Mouse (Mus musculus) heart, adult 18-20 months (tissue): ENCODE data around the gene Mon2. TPM values are rescaled to one million over a fixed set of nuclear protein-coding genes. Genes with fewer than 3 reads are reported as not detected.

Experiments
- DNase-seq, 2 experiments: peaks; one replicate each; pipeline ENCODE4 v3.0.0; 2021 to 2022; ENCODE audit warnings: mixed read lengths in 1 of 2
- long read RNA-seq, 2 experiments: library from polyadenylated mRNA; stranded (forward); transcript quantifications; one replicate each; pipeline ENCODE4 v2.0.0; 2021
- total RNA-seq, 2 experiments: library from RNA; stranded (reverse); gene quantifications; 2 replicates each; pipeline ENCODE4 v1.2.3; 2021

Gene Mon2
- 10 to 100 TPM; 36.4 to 41.7 TPM for total RNA-seq
- long read RNA-seq, experiment 1, full-length matches to known transcripts = 6 of 8 reads
- long read RNA-seq, experiment 1, partial matches to known transcripts = 1 of 8 reads
- long read RNA-seq, experiment 1, other reads (novel, unspliced or antisense) = 1 of 8 reads
- long read RNA-seq, experiment 2, full-length matches to known transcripts = 1 of 6 reads
- long read RNA-seq, experiment 2, partial matches to known transcripts = 3 of 6 reads
- long read RNA-seq, experiment 2, other reads (novel, unspliced or antisense) = 2 of 6 reads

DNA sequence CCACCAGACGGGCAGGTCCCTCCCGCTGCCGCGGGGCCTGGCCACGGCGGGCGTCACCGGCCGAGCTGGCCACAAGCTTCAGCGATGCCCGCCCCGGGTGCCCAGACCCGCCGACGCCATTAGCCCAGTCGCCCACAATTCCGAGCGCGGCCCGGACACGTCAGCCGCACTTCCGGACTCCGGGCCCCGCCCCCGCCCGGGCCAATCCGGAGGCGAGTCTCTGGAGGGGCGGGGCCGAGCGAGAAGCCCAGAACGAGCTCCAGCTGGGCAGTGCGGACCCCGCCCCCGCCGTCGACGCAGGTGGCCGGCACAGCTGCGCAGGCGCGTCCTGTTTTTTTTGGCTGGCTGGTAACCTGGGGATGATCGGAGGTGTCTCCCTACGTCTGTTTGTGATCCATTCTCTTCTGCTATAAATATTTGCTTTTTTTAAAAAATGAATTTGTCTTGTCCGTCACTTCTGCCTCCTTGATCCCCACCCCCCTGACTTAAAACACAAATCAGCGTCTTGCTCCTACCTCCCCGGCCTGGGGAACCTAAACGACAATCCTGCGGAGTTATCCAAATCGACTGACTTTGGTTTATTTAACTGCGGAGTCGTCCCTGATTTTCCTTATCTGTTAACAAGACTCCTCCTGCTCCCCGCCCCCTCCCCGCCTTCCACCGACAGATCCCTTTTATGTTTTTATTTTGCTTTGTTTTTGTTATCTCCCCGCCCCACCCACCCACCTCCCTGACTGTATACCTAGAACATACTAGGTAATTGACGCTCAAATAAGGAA, at the start of gene Mon2:
Gene Mon2, minus strand, starts transcription at position 261 of the 779 bp plus-strand sequence.
- peak; percentile 96 to 98 for DNase-seq

DNA sequence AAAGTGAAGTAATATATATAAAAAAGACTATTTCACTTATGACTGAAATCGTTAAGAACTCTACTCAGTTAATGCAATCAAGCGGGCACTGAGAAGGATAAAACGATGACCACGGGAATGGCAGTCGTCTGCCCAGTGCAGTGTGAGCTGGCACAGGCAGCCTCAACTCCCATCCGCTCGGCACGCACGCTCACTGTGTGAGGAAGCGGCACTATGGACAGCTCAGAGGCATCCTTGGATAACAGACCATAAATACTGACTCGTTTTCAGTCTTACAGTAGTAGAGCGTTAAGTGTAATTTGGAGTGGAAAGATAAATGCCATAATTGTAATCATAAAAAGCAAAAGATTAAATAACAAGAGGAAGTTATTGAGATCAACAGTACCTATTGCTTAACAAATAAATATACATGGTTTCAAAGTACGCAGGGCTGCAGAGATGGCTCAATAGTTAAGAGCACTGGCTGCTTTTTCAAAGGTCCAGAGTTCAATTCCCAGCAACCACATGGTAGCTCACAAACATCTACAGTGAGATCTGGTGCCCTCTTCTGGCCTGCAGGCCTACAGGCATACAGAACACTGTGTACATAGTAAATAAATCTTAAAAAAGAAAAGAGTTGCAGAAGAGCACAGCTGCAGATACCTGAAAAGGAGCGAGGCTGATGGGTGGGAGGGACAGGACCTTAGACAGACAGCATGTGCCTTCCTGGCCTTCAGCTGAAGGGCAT, 44.5 kb upstream of the Mon2 start:
- DNase-seq = no peak

DNA sequence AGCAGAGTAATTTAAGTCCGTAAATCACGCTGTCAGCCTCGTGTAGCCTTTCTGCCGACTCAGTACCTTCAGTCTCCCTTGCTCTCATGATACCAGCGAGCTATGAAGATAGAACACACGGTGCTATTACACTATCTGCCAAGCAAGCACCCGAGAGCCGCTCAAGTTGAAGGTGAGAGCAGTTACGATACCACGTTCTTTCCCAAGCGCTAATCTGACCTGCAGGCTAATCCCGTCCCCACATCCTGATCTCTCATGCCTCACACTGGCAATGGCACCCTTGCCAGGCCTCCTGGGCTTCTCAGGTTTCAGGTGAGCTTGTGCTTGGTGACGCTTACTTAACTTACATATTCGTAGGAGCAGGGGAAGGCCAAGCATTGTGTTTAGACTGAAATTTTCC, 40.6 kb upstream of the Mon2 start:
- DNase-seq = peak in 1 of 2 experiments; percentile 27

DNA sequence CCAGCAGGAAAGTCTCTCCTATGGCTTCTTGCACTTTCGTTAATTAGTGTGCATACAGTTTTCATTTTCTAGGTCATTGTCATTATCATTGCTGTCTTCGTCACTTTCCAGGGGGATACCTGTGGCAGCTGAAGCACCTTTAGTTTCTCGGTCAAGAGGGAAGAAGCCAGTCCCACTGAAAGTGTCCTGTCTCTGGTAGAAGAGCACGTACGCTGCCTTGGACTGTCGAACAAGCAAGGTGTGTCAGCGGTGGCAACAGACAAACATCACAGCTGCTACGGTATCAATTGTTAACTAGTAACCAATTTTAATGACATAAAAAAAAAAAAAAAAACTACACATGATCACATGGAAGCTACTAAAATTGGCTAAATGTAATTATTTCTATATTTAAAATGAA, 37.2 kb upstream of the Mon2 start:
- DNase-seq = no peak

DNA sequence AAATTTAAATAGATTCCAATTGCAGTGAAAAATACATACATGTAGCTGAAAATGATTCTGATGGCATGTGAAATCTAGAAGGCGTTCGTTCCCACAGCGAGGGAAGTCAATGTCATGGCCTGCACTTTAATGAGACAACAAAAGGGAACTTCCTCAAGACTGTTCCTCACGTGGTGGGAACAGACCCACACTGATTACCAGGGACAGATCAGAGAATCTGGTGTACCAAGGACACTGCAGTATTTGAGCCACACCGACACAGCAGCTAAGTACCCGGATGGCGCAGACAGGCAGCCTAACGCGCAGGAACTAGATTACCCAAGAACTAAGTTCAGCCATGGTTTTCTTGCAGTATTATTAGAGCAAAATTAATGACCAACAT, 36.5 kb upstream of the Mon2 start:
- DNase-seq = no peak

DNA sequence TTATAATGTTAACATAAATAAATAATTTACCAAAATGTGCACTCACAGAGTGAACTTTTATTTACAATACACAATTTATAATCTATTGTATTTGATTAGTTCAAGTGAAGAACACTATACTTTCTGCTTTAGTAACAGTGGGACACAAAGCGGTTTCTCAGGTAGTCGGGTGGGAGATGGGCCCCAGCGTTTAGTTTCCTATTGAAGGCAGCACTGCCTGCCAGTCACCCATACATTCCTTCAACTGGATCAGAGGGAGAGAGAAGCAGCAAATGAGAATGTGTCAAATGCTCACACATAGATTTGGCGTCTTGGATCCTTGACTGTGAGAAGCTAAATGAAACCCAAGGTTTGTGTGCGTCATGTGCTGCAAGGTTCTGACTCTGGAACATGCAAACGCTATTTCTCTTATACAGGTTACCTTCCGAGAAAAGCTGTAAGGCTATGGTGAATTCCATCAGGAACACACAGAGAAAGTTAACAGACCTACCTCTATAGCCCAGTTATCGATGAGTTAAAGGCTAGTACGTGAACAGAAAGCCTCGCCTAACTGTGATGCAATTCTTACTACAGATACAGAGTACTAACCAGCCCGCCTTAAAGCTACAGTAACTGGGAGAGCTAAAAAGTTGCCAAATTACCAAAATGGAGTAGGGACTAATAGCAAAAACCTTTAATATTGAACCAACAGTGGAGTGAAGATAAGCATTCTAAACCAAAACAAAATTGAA, 35.9 kb upstream of the Mon2 start:
- no peak for DNase-seq

DNA sequence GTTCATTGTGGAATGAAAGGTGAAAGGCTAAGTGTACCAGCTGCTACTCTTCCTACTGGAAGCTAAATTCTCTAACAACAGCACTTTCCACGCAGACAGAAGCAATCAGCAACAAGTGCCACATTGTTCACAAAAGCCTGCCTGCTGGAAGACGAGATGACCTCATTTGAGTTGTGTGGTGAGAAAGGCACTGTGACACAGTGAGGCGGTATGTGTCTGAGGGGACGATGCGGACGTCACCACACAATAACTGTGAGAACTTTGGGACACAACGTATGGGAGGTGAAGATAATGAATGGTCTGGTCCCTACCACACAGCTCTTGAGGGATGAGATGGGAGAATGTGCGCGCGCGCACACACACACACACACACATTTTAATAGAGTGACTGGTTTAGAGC, 34.2 kb upstream of the Mon2 start:
- DNase-seq = no peak

DNA sequence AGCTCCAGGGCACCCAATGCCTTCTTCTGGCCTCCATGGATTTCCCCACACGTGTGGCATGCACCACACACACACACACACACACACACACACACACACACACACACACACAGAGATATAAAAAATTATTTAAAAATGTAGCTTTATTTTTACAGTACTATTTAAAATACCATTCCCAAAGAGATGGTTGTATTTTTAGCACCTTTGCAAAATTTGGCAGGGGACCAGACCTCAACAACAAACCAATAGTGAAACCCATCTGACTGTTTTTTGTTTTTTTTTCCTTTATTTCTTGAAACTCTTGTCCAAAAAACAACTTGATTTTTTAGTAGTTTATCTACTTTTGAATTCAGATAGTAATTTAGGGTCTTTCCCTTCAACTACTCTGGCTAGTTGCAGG, 32.2 kb upstream of the Mon2 start:
- DNase-seq = no peak

DNA sequence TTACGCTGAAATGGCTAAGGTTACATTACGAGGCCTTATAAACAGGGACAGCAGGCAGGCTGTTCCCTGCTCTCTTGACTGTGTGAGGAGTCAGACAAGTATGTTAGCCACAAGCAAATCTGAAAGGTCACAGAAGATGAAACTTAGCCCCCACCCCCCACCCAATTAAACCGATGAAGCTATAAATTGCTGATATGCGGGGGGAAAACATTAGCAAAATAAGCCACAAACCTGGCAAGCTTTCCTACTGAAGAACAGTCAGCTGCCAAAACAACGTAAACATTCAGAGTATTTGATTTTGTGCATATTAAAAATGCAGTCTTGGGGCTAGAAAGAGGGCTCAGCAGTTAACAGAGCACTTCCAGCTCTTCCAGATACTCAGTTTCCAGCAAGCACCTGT, 31.8 kb upstream of the Mon2 start:
- no peak for DNase-seq

DNA sequence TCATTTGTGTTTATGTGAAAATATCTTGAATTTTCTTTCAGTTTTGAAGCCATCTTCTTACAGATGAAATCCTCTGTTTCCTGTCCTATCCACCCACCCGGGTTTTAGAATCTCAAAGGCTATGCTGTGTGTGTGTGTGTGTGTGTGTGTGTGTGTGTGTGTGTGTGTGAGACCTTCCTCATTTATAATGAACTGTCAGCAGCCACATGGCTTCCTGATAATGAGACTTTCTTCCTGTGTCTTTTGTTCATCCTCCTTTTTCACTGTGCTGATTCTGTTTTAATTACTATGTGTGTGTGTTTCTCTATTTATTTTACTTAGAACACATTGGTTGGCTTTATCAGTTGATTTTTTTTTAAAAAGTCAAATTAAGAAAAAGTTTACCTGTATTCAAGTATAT, 25.0 kb upstream of the Mon2 start:
- no peak for DNase-seq

DNA sequence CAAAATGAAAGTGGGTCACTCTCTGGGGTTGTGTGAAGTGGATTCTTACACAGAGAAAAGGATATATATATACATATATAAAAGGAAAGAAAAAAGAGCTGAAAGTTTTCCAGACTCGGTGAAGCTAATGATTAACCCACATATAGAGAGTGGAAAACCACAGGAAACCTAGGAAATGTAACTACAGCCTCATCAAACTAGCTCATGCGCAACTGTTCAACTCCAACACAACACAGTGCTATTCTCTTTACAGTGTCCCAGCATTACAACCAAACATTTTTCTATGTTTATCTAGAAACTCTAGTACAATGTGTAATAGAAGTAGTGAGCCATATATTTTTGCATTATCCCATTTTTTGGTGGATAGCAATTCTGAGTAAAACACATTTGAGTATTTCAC, 24.3 kb upstream of the Mon2 start:
- DNase-seq = no peak

DNA sequence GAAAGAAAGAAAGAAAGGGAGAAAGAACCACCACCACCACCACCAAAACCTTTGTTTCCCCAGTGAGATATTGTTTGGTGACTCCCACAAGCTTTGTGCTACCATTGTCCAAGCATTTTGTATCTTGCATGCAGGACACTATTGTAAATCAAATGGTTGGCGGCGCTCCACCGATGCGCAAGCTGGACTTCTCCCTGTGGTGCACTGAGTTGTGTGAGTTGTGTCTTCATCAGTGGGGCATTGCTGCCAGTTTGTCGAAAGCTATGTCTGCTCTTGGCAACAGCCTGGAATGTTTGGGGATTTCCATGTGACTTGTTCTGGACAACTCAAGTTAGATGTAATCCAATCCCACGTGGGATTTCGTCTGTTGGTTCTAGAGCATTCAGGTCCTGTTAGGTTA, 18.2 kb upstream of the Mon2 start:
- no peak for DNase-seq

DNA sequence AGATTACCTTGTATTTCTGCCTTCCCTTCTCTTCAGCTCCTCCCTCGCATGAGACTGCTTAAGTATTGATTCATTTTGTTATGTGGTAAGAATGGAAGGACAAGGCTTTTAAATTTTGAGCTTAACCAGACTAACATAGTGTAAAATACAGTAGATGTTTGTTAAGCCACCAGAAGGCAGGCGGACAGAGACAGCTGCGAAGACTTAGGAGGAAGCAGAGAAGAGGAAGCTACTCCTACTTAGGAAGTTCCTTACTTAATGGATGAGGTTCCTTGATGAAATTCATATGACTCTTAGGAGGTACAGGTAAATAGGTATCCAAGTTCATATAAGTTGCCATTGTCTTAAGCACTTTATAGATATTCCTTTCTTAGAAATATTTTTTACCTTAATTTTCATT, 16.3 kb upstream of the Mon2 start:
- DNase-seq = no peak

DNA sequence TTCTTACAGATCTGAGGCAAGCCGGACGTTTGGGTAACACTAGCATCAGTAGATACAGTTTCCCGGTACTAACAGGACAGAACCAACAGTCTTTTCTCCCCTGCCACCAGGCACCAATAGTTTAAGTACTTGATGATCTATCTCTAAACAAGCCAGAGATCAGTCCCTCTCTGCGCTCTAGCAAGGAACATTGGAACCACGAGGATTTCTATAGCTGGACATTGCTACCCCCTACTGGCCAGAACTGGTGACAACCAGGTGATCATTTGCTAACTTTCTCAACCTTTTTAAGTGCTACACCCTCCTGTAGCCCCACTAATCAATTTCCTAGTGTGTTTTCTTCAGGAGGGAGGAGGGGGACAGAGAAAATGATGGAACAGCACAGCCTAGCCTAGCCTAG, 15.4 kb upstream of the Mon2 start:
- DNase-seq = peak; percentile 28 to 70

DNA sequence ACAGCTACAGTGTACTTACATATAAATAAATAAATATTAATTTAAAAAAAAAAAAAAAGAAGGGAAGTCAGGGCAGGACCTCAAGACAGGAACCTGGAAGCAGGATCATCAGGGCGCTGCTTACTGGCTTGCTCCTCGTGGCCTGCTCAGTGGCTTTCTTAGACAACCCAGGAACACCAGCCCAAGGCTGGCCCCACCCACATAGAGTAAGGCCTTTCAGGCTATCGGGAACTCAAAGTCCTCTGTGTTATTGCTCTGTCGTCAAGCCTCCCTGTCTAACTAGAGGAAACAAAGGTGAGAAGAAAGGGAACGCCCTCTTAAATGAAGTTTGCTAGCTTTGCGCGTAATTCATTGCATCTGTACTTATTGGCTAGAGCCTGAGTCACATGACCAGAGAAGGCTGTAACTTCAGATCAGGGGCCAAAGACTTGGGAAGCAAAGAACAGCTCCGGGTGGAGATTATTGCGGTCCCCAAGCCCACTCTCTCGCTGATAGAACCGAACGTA, 13.2 kb upstream of the Mon2 start:
- no peak for DNase-seq

DNA sequence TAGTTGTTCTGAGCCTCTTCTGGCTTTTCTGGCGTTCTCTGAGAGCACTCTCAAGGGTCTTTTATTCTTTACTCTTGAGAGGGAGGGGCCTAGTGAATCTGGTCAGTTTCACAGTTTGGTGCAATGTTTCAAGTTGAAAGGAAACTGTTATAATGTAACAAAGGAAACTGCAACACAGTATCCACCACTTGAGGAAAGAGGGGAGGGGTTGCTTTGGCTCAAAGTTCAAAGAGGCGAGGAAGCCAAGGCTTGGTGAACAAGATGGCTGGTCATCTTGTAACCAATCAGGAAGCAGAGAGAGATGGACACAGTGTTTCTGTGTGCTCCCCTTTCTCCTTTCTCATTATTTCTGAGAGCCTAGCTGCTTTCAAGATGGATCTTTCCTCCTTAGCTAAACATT, 10.5 kb upstream of the Mon2 start:
- no peak for DNase-seq

DNA sequence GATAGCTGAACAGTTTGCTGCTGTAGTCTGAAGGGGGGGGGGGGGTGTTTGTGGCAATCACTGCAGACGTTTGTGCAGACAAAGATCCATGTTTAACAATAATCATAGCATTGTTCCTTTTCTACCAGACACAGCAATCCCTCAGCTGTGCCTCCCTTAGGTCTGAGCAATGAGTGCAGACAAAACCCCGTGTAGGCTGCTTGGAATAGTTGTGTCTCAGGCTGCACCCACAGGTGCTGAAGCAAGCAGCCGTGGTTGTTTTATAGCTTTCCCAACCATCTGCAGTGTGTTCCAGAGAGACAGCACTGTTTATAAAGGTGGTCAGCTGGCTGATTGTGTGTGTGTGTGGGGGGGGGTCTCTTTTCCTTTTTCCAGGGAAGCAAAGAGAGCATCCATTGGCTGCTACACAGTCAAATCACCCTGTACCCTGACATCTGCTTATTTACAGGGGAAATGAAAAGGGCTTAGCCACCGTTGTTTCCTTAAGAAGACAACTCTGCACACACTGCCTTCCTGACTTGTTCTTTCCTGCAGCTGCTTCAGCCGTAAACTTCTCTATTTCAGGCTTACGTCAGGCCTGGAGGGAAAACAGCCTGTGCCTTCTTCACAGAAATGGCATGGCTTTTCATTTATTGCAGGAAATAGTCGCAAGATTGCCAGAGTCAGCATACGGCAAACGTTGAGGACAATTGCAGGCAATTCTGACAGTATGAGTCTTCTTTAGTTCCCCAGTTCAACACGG, 8.8 kb upstream of the Mon2 start:
- peak in 1 of 2 experiments; percentile 70 for DNase-seq

DNA sequence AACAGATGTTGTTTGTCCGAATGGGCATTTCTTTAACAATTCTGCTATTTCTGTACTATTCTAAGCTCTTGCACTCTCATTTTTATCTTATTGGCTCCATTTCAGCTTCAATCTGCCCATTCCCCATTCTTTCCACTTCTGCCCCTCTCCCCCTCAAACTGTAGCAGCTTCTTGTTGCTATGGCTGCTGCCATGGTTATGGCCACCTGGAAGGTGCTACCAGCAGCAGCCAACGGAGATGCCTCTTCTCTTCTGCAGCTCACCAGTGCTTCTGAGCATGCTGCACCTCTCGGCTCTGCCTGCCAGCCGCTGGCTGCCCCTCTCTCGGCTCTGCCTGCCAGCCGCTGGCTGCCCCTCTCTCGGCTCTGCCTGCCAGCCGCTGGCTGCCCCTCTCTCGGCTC, 8.0 kb upstream of the Mon2 start:
- DNase-seq = no peak

DNA sequence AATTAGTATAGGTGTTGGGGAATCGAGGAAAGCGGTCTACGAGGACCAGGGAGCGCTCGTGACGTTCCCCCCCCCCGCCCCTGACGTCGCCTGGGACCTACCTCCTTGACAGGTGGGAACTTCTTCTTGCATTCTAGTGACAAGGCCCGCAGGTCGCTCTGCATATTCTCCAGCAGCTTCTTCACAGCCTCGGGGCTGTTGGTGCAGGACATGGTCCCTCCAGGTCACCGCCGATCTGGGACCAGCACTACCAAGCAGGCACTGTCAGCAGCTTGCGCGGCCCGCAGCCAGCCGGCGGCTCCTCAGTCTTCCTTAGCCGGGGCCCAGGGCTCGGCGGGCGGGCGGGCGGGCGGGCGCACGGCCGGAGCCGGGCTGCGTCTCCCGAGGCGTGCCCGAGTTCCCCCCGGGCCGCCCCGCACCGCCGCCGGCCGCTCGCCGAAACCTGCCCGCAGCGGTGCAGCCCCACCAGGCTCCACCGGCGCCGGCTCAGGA, 508 bp downstream of the Mon2 start:
- DNase-seq = peak; percentile 25 to 58

DNA sequence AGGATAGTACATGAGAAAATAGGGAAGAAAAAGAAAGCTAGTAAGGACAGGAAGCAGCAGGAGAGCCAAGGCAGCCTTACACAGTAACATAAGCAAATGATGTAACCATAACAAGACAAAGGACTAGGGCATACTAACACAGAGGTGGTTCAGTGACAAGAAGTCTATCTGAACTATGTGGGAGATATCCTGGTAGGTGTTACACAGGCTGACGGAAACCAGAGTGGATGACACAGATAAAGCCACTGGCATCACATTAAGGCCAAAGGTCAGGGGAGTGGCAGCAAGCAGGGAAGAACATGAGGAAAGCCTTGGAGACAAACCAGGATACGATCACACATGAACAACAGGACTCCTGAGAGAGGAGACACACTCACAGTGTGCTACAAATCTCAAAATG, 4.3 kb downstream of the Mon2 start:
- peak; percentile 36 to 40 for DNase-seq

DNA sequence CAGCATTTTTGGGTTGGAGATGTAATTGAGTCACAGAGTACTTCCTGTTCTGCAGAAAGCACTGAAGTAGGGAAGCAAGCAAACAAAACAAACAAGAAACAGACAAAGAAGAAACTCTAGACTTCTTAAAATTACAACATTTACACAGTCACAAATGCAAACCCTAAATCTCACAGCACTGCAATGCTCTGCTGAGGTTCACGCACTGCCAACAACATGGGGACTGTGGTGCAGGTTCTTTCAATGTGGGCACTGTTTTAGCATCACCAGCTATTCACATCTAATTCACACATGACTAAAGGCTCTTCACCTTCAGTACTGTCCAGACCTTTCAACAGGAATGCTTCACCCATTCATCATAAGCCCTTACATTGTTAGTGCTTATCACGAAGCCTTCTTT, 13.3 kb downstream of the Mon2 start:
- no peak for DNase-seq

DNA sequence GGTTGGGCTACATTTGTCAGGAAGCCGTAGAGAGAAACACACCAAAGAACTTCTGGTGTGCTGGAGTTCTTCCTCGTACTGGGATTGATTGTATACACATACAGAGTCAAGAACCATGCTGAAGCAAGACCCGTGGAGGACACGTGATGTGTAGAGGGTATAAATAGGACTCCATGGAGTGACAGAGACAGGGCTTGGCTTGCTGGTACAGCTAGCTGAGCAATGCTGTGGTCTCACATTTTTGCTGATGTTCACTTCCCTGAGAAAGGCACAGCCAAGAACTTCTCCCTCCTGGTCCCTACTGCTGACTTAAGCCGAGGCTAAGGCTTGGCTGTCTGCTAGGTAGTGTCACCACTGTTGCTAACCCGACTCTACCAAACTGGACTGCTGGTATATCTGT, 15.5 kb downstream of the Mon2 start:
- DNase-seq = peak; percentile 69 to 81
